Mouse (Mus musculus) intestine, embryonic 15.5 days (tissue): ENCODE data around the gene Tbc1d4. TPM values are rescaled to one million over a fixed set of nuclear protein-coding genes. Genes with fewer than 3 reads are reported as not detected.
A peak's percentile ranks its signal among the peaks of the same experiment; 100 is the strongest.

Experiments used
- ATAC-seq: fragments of 200-750 bp; cut with Nextera tagmentation; 2 replicates; pipeline ENCODE4 v1.8.0; 2017; ENCODE audit warnings: moderate TSS enrichment, moderate library complexity
- H3K27ac ChIP-seq: fragments of 300-500 bp; sonication (generic); 2 replicates; pipeline ENCODE4 v1.5.1; 2015; ENCODE audit warnings: mild to moderate bottlenecking, inconsistent platforms
- H3K27me3 ChIP-seq: fragments of 300-500 bp; sonication (generic); replicated peaks from 2 replicates; pipeline ENCODE4 v1.6.1; 2015; ENCODE audit warnings: inconsistent platforms
- H3K36me3 ChIP-seq: fragments of 300-500 bp; sonication (generic); 2 replicates; pipeline ENCODE4 v1.6.1; 2015; ENCODE audit warnings: inconsistent platforms
- H3K4me1 ChIP-seq: fragments of 300-500 bp; sonication (generic); replicated peaks from 2 replicates; pipeline ENCODE4 v1.6.1; 2015; ENCODE audit warnings: inconsistent platforms
- H3K4me2 ChIP-seq: fragments of 300-500 bp; sonication (generic); replicated peaks from 2 replicates; pipeline ENCODE4 v1.6.1; 2015; ENCODE audit warnings: mild to moderate bottlenecking, inconsistent platforms
- H3K4me3 ChIP-seq: fragments of 300-500 bp; sonication (generic); replicated peaks from 2 replicates; pipeline ENCODE4 v1.5.1; 2015; ENCODE audit warnings: inconsistent platforms
- H3K9ac ChIP-seq: fragments of 300-500 bp; sonication (generic); 2 replicates; pipeline ENCODE4 v1.6.1; 2015; ENCODE audit warnings: inconsistent platforms
- H3K9me3 ChIP-seq: fragments of 300-500 bp; sonication (generic); 2 replicates; pipeline ENCODE4 v1.6.1; 2016; ENCODE audit warnings: inconsistent platforms
- WGBS: fragments of 180-500 bp; shearing (Covaris S2); methylation state at CpG from one replicate; pipeline ENCODE4 v1.1.7; 2015; 5-methylcytosine and 5-hydroxymethylcytosine counted together
- polyA plus RNA-seq: library from polyadenylated mRNA; unstranded; fragments of >200 nt; fragmentation: Nextera tagmentation; extraction: Ambion mirVana; gene quantifications from 2 replicates; pipeline ENCODE4 v1.2.1, GENCODE M21; 2015

The Tbc1d4 gene
- polyA plus RNA-seq, 1 experiment from 2014 or later = 8.9 TPM

GRCm38 (mm10) chr14:101548885-101549573, 60.0 kb downstream of the Tbc1d4 start:
- Histone ChIP-seq H3K4me2 (no peak overlapping the region), H3K4me3 (no peak overlapping the region), H3K9me3 (no peaks in the 10 kb centered on the region), H3K4me1 (no peaks in the 10 kb centered on the region), H3K9ac (no peak overlapping the region), H3K27ac (no peak overlapping the region), H3K36me3 (no peaks in the 10 kb centered on the region), H3K27me3 (no peaks in the 10 kb centered on the region)
- ATAC-seq = peak; percentile 53
- WGBS = 86% methylated on average over 20 of the region's 20 CpGs

- ATAC-seq = no peak
- H3K4me2 ChIP-seq = no peak overlapping the region
- H3K4me3 ChIP-seq = no peak overlapping the region
- WGBS = 56% methylated on average over 9 of the region's 9 CpGs
- no peaks in the 10 kb centered on the region for H3K27me3 ChIP-seq
- H3K9ac ChIP-seq = no peak overlapping the region
- H3K9me3 ChIP-seq = no peaks in the 10 kb centered on the region
- H3K4me1 ChIP-seq = no peaks in the 10 kb centered on the region
- H3K27ac ChIP-seq = no peak overlapping the region
- H3K36me3 ChIP-seq = no peaks in the 10 kb centered on the region
Observed at GRCm38 (mm10) chr14:101541863-101542262, 67.1 kb downstream of the Tbc1d4 start.

- Histone ChIP-seq H3K4me2 (no peak overlapping the region), H3K9ac (no peak overlapping the region), H3K27me3 (no peaks in the 10 kb centered on the region), H3K4me3 (no peak overlapping the region), H3K36me3 (no peaks in the 10 kb centered on the region), H3K9me3 (no peaks in the 10 kb centered on the region), H3K27ac (no peak overlapping the region), H3K4me1 (no peaks in the 10 kb centered on the region)
- no peak for ATAC-seq
- 82% methylated on average over 5 of the region's 5 CpGs for WGBS
Observed at GRCm38 (mm10) chr14:101541141-101541540, 67.8 kb downstream of the Tbc1d4 start.

- no peak overlapping the region for H3K4me2 ChIP-seq
- H3K36me3 ChIP-seq = no peaks in the 10 kb centered on the region
- WGBS = 96% methylated on average over 3 of the region's 3 CpGs
- H3K27me3 ChIP-seq = no peaks in the 10 kb centered on the region
- H3K27ac ChIP-seq = no peak overlapping the region
- H3K4me3 ChIP-seq = no peak overlapping the region
- no peaks in the 10 kb centered on the region for H3K4me1 ChIP-seq
- H3K9ac ChIP-seq = no peak overlapping the region
- no peak for ATAC-seq
- no peaks in the 10 kb centered on the region for H3K9me3 ChIP-seq
Observed at GRCm38 (mm10) chr14:101540466-101540865, 68.5 kb downstream of the Tbc1d4 start.

- Histone ChIP-seq H3K4me2 (no peak overlapping the region), H3K9me3 (no peaks in the 10 kb centered on the region), H3K9ac (no peak overlapping the region), H3K36me3 (no peaks in the 10 kb centered on the region), H3K27me3 (no peaks in the 10 kb centered on the region), H3K27ac (no peak overlapping the region), H3K4me1 (no peaks in the 10 kb centered on the region), H3K4me3 (no peak overlapping the region)
- ATAC-seq = peak; percentile 53
- 32% methylated on average over 2 of the region's 2 CpGs for WGBS
Observed at GRCm38 (mm10) chr14:101537906-101538305, 71.1 kb downstream of the Tbc1d4 start.

GRCm38 (mm10) chr14:101537413-101537812, 71.6 kb downstream of the Tbc1d4 start:
- Histone ChIP-seq H3K9ac (no peak overlapping the region), H3K9me3 (no peaks in the 10 kb centered on the region), H3K4me3 (no peak overlapping the region), H3K4me1 (no peaks in the 10 kb centered on the region), H3K27ac (no peak overlapping the region), H3K27me3 (no peaks in the 10 kb centered on the region), H3K4me2 (no peak overlapping the region), H3K36me3 (no peaks in the 10 kb centered on the region)
- no peak for ATAC-seq
- 76% methylated on average over 1 of the region's 1 CpGs for WGBS

GRCm38 (mm10) chr14:101532090-101532695, 76.8 kb downstream of the Tbc1d4 start:
- no peaks in the 10 kb centered on the region for H3K4me1 ChIP-seq
- 58% methylated on average over 7 of the region's 7 CpGs for WGBS

GRCm38 (mm10) chr14:101530455-101530854, 78.5 kb downstream of the Tbc1d4 start:
- Histone ChIP-seq H3K4me2 (no peak overlapping the region), H3K9me3 (no peaks in the 10 kb centered on the region), H3K36me3 (no peaks in the 10 kb centered on the region), H3K9ac (no peak overlapping the region), H3K27me3 (no peaks in the 10 kb centered on the region), H3K4me3 (no peak overlapping the region), H3K4me1 (no peaks in the 10 kb centered on the region), H3K27ac (no peak overlapping the region)
- WGBS = 70% methylated on average over 2 of the region's 2 CpGs
- no peak for ATAC-seq

More at GRCm38 (mm10) chr14:101532090-101532695, 76.8 kb downstream of the Tbc1d4 start:
- ATAC-seq = no peak
- Histone ChIP-seq H3K4me2 (no peak overlapping the region), H3K27me3 (no peaks in the 10 kb centered on the region), H3K9me3 (no peaks in the 10 kb centered on the region), H3K4me3 (no peak overlapping the region), H3K27ac (no peak overlapping the region), H3K9ac (no peak overlapping the region), H3K36me3 (no peaks in the 10 kb centered on the region)

GRCm38 (mm10) chr14:101529194-101529593, 79.8 kb downstream of the Tbc1d4 start:
- Histone ChIP-seq H3K4me1 (no peaks in the 10 kb centered on the region), H3K27ac (no peak overlapping the region), H3K4me3 (no peak overlapping the region), H3K4me2 (no peak overlapping the region), H3K27me3 (no peaks in the 10 kb centered on the region), H3K9me3 (no peaks in the 10 kb centered on the region), H3K36me3 (no peaks in the 10 kb centered on the region), H3K9ac (no peak overlapping the region)
- no peak for ATAC-seq
- WGBS = 92% methylated on average over 6 of the region's 6 CpGs

- ATAC-seq = peak; percentile 10; the same call in 1 of the 2 replicates
- H3K9ac ChIP-seq = no peak overlapping the region
Observed at GRCm38 (mm10) chr14:101527420-101527996, 81.5 kb downstream of the Tbc1d4 start.

GRCm38 (mm10) chr14:101526478-101526877, 82.5 kb downstream of the Tbc1d4 start:
- H3K4me1 ChIP-seq = no peaks in the 10 kb centered on the region
- no peaks in the 10 kb centered on the region for H3K27me3 ChIP-seq
- no peak overlapping the region for H3K4me3 ChIP-seq
- ATAC-seq = no peak
- no peak overlapping the region for H3K27ac ChIP-seq
- no peak overlapping the region for H3K9ac ChIP-seq
- H3K36me3 ChIP-seq = no peaks in the 10 kb centered on the region
- 58% methylated on average over 1 of the region's 1 CpGs for WGBS
- H3K4me2 ChIP-seq = no peak overlapping the region
- no peaks in the 10 kb centered on the region for H3K9me3 ChIP-seq

More at GRCm38 (mm10) chr14:101527420-101527996, 81.5 kb downstream of the Tbc1d4 start:
- Histone ChIP-seq H3K4me2 (no peak overlapping the region), H3K27ac (no peak overlapping the region), H3K4me3 (no peak overlapping the region), H3K9me3 (no peaks in the 10 kb centered on the region), H3K36me3 (no peaks in the 10 kb centered on the region), H3K27me3 (no peaks in the 10 kb centered on the region), H3K4me1 (no peaks in the 10 kb centered on the region)
- WGBS = 83% methylated on average over 11 of the region's 11 CpGs

GRCm38 (mm10) chr14:101519964-101520363, 89.0 kb downstream of the Tbc1d4 start:
- WGBS = 88% methylated on average over 2 of the region's 2 CpGs
- no peak for ATAC-seq
- Histone ChIP-seq H3K36me3 (no peaks in the 10 kb centered on the region), H3K4me2 (no peak overlapping the region), H3K9me3 (no peaks in the 10 kb centered on the region), H3K4me1 (no peaks in the 10 kb centered on the region), H3K27ac (no peak overlapping the region), H3K4me3 (no peak overlapping the region), H3K9ac (no peak overlapping the region), H3K27me3 (no peaks in the 10 kb centered on the region)
